Mouse (Mus musculus) forebrain, embryonic 15.5 days (tissue): ENCODE results near the gene Snx32. TPM values are rescaled to one million over a fixed set of nuclear protein-coding genes. Genes with fewer than 3 reads are reported as not detected.
A peak's percentile ranks its signal among the peaks of the same experiment; 100 is the strongest.

ENCODE experiments used
- ATAC-seq: fragments of 200-750 bp; cut with Nextera tagmentation; replicated peaks from 2 replicates; pipeline ENCODE4 v1.8.0; 2017; ENCODE audit warnings: mild to moderate bottlenecking, moderate TSS enrichment, moderate library complexity
- H3K27ac ChIP-seq: fragments of 300-500 bp; sonication (generic); replicated peaks from 2 replicates; pipeline ENCODE4 v1.5.1; 2015; ENCODE audit warnings: mild to moderate bottlenecking, inconsistent platforms
- H3K27me3 ChIP-seq: fragments of 300-500 bp; sonication (generic); 2 replicates; pipeline ENCODE4 v1.6.1; 2015; ENCODE audit warnings: inconsistent platforms
- H3K36me3 ChIP-seq: fragments of 300-500 bp; sonication (generic); 2 replicates; pipeline ENCODE4 v1.6.1; 2015; ENCODE audit warnings: mild to moderate bottlenecking, inconsistent platforms
- H3K4me1 ChIP-seq: fragments of 300-500 bp; sonication (generic); 2 replicates; pipeline ENCODE4 v1.6.1; 2015; ENCODE audit warnings: inconsistent platforms
- H3K4me2 ChIP-seq: fragments of 300-500 bp; sonication (generic); replicated peaks from 2 replicates; pipeline ENCODE4 v1.6.1; 2015; ENCODE audit warnings: mild to moderate bottlenecking, inconsistent platforms
- H3K4me3 ChIP-seq: fragments of 300-500 bp; sonication (generic); 2 replicates; pipeline ENCODE4 v1.5.1; 2015; ENCODE audit warnings: mild to moderate bottlenecking, inconsistent platforms
- H3K9ac ChIP-seq: fragments of 300-500 bp; sonication (generic); replicated peaks from 2 replicates; pipeline ENCODE4 v1.6.1; 2015; ENCODE audit warnings: mild to moderate bottlenecking, inconsistent platforms
- H3K9me3 ChIP-seq: fragments of 300-500 bp; sonication (generic); 2 replicates; pipeline ENCODE4 v1.6.1; 2016; ENCODE audit warnings: inconsistent platforms
- WGBS: fragments of 180-500 bp; shearing (Covaris S2); methylation state at CpG from one replicate; pipeline ENCODE4 v1.1.7; 2015; ENCODE audit warnings: mixed read lengths; 5-methylcytosine and 5-hydroxymethylcytosine counted together
- polyA plus RNA-seq: library from polyadenylated mRNA; unstranded; fragments of >200 nt; fragmentation: Nextera tagmentation; extraction: Ambion mirVana; gene quantifications from 2 replicates; pipeline ENCODE4 v1.2.1, GENCODE M21; 2015

Gene Snx32
- polyA plus RNA-seq, 1 experiment from 2014 or later = 72.8 TPM

GRCm38 (mm10) chr19:5473720-5474119 is 36.6 kb downstream of the Snx32 start, which contains the start of gene Efemp2:
TSS of gene Efemp2 (plus strand) at chr19:5473954.
- peak within 1 kb of the TSS; percentile 67 for H3K9ac ChIP-seq
- no peaks in the 10 kb centered on the region for H3K36me3 ChIP-seq
- peak within 1 kb of the TSS; percentile 94 for H3K4me2 ChIP-seq
- peak; percentile 49; the same call in 1 of the 2 replicates for ATAC-seq
- H3K4me3 ChIP-seq = peak within 1 kb of the TSS; percentile 63
- 1% methylated on average over 22 of the region's 22 CpGs for WGBS
- peaks cover 26% of the 10 kb centered on the region for H3K4me1 ChIP-seq
- H3K9me3 ChIP-seq = no peaks in the 10 kb centered on the region
- H3K27me3 ChIP-seq = no peaks in the 10 kb centered on the region
- peak within 1 kb of the TSS; percentile 54 for H3K27ac ChIP-seq

DNA sequence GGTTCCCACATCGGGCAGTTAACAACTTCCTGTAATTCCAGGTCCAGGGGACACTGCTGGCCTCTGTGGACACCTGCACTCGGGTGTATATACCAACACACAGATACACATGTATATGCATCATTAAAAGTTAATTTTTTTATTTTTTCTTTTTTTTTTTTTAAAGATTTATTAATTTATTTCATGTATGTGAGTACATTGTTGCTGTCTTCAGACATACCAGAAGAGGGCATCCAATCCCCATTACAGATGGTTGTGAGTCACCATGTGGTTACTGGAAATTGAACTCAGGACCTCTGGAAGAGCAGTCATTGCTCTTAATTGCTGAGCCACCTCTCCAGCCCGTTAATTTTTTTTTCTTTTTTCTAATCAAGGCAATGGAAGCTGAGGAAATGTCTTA is 37.5 kb downstream of the Snx32 start:
- H3K4me1 ChIP-seq = peaks cover 26% of the 10 kb centered on the region
- H3K9me3 ChIP-seq = no peaks in the 10 kb centered on the region
- no peak overlapping the region for H3K9ac ChIP-seq
- H3K27ac ChIP-seq = no peak overlapping the region
- peaks cover under 1% of the 10 kb centered on the region; the same call in 1 of the 2 replicates for H3K36me3 ChIP-seq
- no peak overlapping the region for H3K4me3 ChIP-seq
- 82% methylated on average over 3 of the region's 3 CpGs for WGBS
- no peak for ATAC-seq
- no peaks in the 10 kb centered on the region for H3K27me3 ChIP-seq
- H3K4me2 ChIP-seq = no peak overlapping the region

- no peaks in the 10 kb centered on the region for H3K27me3 ChIP-seq
- 40% methylated on average over 5 of the region's 5 CpGs for WGBS
- H3K9me3 ChIP-seq = no peaks in the 10 kb centered on the region
These were observed 38.5 kb downstream of the Snx32 start for GRCm38 (mm10) chr19:5471846-5472245.

GRCm38 (mm10) chr19:5468374-5468773 is 42.0 kb downstream of the Snx32 start, which contains the start of gene Ctsw:
TSS of gene Ctsw (minus strand) at chr19:5468507.
- no peak within 1 kb of the TSS for H3K4me3 ChIP-seq
- H3K9ac ChIP-seq = no peak within 1 kb of the TSS
- H3K36me3 ChIP-seq = peaks cover 40% of the 10 kb centered on the region
- WGBS = 63% methylated on average over 5 of the region's 5 CpGs
- peaks cover 15% of the 10 kb centered on the region for H3K4me1 ChIP-seq
- H3K27ac ChIP-seq = no peak within 1 kb of the TSS
- no peaks in the 10 kb centered on the region for H3K27me3 ChIP-seq
- ATAC-seq = no peak
- H3K4me2 ChIP-seq = no peak within 1 kb of the TSS
- H3K9me3 ChIP-seq = no peaks in the 10 kb centered on the region

More at GRCm38 (mm10) chr19:5471846-5472245, 38.5 kb downstream of the Snx32 start:
- Histone ChIP-seq H3K4me1 (peaks cover 26% of the 10 kb centered on the region), H3K9ac (no peak overlapping the region), H3K27ac (no peak overlapping the region), H3K36me3 (peaks cover 11% of the 10 kb centered on the region), H3K4me2 (no peak overlapping the region), H3K4me3 (no peak overlapping the region)
- ATAC-seq = no peak

- ATAC-seq = no peak
- Histone ChIP-seq H3K27ac (no peak overlapping the region), H3K9ac (no peak overlapping the region), H3K36me3 (peaks cover 51% of the 10 kb centered on the region), H3K27me3 (no peaks in the 10 kb centered on the region), H3K4me3 (no peak overlapping the region), H3K4me2 (no peak overlapping the region), H3K9me3 (no peaks in the 10 kb centered on the region), H3K4me1 (peaks cover 15% of the 10 kb centered on the region)
- WGBS = 89% methylated on average over 6 of the region's 6 CpGs
These were observed 43.3 kb downstream of the Snx32 start for GRCm38 (mm10) chr19:5466916-5467500.

DNA sequence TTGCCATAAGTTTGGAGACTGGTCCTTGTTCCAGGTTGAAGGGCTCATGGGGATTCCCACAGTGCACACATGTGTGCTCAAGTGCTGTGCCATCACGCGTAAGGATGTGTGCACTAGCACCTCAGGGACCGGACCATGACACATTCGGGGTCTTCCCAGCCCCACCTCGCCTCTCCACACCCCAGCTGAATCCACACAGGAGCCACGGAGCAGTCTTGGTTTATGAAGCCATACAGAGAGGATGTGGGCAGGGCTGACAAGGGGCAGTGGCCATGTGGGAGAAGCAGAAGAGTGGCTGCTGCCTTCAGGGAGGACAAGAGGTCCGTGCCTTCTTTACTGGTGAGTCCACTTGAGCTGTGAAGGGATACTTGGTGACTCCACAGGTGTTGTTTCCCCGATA is 45.3 kb downstream of the Snx32 start:
- Histone ChIP-seq H3K9ac (no peak overlapping the region), H3K9me3 (no peaks in the 10 kb centered on the region), H3K4me3 (no peak overlapping the region), H3K36me3 (peaks cover 51% of the 10 kb centered on the region), H3K27me3 (no peaks in the 10 kb centered on the region), H3K4me1 (peaks cover 28% of the 10 kb centered on the region), H3K4me2 (no peak overlapping the region), H3K27ac (no peak overlapping the region)
- 96% methylated on average over 8 of the region's 8 CpGs for WGBS
- ATAC-seq = no peak

DNA sequence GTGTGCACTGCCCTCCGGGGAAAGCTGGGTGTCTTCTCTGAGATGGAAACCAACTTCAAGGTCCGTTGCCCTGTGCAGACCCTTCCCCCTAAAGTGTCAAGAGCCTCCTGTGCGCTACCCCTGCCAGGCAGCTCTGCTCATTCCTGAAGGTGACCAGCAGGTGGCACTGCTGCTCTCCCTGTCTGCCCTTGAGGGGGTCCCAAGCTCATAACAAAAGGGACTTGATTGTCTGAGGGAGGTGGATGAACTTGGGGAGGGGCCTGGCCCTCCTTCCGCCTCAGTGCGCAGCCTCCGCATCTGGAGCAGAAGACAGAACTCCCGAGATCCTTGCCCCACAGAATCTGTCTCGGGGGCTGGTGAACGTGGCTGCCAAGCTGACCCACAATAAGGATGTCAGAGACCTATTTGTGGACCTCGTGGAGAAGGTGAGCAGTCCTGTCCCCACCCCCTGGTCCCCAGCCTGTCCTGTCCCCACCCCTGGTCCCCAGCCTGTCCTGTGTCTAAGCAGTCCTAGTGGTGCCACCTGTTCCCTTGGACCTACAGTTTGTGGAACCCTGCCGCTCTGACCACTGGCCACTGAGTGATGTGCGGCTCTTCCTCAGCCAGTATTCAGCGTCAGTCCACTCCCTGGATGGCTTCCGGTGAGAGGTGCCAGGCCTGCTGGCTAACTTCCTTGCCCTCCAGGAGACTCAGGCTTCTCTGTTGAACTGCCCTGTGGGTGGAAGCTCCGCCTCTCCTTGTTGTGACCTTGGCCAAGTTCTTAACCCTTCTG is 46.4 kb downstream of the Snx32 start:
- Histone ChIP-seq H3K9me3 (no peaks in the 10 kb centered on the region), H3K27ac (peak overlapping the region; percentile 60), H3K4me1 (peaks cover 31% of the 10 kb centered on the region), H3K36me3 (peaks cover 51% of the 10 kb centered on the region), H3K4me2 (peak overlapping the region; percentile 43), H3K9ac (peak overlapping the region; percentile 45), H3K4me3 (peak overlapping the region; percentile 26), H3K27me3 (0 out of 2 replicates have a peak, but pooled peaks cover 3% of the 10 kb centered on the region)
- ATAC-seq = peak; percentile 42; the same call in 1 of the 2 replicates
- 34% methylated on average over 15 of the region's 15 CpGs for WGBS

DNA sequence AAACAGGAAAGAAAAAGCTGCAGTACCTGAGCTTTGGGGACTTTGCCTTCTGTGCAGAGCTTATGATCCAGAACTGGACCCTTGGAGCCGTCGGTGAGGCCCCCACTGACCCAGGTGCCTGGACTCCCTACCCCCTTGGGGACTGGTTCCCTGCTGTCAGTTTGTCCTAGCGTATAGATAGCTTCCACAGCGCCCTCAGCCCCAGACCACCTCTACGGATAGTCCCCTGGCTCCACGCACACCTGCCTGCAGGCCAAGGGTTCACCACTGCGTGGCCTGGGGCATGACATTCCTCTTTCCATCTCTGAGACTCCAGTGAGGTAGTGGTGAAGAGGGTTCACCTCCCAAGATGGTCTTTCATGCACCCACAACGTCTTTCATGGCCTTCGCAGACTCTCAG is 47.1 kb downstream of the Snx32 start:
- Histone ChIP-seq H3K9ac (no peak overlapping the region), H3K27ac (no peak overlapping the region), H3K27me3 (0 out of 2 replicates have a peak, but pooled peaks cover 7% of the 10 kb centered on the region), H3K4me1 (peaks cover 35% of the 10 kb centered on the region), H3K4me3 (no peak overlapping the region), H3K4me2 (no peak overlapping the region), H3K9me3 (no peaks in the 10 kb centered on the region), H3K36me3 (peaks cover 51% of the 10 kb centered on the region)
- 91% methylated on average over 9 of the region's 9 CpGs for WGBS
- no peak for ATAC-seq

GRCm38 (mm10) chr19:5461411-5461810 is 48.9 kb downstream of the Snx32 start:
- Histone ChIP-seq H3K27me3 (0 out of 2 replicates have a peak, but pooled peaks cover 9% of the 10 kb centered on the region), H3K4me3 (peak overlapping the region; percentile 75), H3K9me3 (no peaks in the 10 kb centered on the region), H3K4me1 (peaks cover 44% of the 10 kb centered on the region), H3K9ac (peak overlapping the region; percentile 75), H3K27ac (no peak overlapping the region), H3K4me2 (peak overlapping the region; percentile 93), H3K36me3 (peaks cover 36% of the 10 kb centered on the region)
- ATAC-seq = no peak
- 87% methylated on average over 6 of the region's 6 CpGs for WGBS

DNA sequence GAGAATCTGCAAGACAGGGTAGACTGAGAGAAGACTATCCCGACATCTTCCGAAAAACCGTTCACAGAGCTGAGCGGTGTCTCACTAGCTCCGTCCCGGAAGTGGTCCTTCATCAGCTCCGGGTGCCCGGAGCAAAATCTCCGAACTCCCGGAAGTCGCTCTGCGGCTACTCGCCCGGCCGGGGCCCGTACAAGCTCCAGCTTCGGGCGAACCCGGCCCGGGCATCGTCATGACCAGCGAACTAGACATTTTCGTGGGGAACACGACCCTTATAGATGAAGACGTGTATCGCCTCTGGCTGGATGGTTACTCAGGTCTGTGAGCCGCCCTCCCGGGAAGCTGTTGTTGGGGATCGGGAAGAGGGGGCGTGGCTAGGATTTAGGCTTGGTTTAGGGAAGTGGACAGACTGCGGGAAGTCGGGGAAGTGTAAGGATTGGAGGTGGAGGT is 49.9 kb downstream of the Snx32 start, which contains the start of gene Fibp:
Gene Fibp, plus strand, starts transcription at position 151 of the 447 bp plus-strand sequence.
- 0 out of 2 replicates have a peak, but pooled peaks cover 9% of the 10 kb centered on the region for H3K27me3 ChIP-seq
- H3K9me3 ChIP-seq = no peaks in the 10 kb centered on the region
- peak within 1 kb of the TSS; percentile 75 for H3K4me3 ChIP-seq
- WGBS = under 1% methylated on average over 32 of the region's 32 CpGs
- H3K9ac ChIP-seq = peak within 1 kb of the TSS; percentile 75
- H3K27ac ChIP-seq = peak within 1 kb of the TSS; percentile 82
- peaks cover 53% of the 10 kb centered on the region for H3K4me1 ChIP-seq
- peak within 1 kb of the TSS; percentile 93 for H3K4me2 ChIP-seq
- peaks cover 26% of the 10 kb centered on the region for H3K36me3 ChIP-seq
- ATAC-seq = peak; percentile 49

DNA sequence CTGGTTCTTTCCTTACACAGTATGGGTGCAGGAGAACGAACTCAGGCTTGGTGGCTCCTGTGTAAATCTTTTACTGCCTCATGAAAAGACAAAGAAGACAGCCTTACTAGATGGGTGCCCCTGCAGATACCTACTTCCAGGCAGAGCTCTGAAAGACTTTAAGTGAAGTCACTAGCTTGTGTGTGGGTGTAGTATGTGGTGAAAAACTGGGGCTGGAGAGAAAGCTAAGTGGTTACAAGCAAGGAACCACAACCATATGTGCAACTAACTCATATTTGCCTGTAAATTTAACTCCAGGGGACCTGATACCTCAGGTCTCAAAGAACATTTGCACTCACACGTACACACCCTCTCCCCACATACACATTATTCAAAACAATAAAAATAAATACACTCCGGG is 50.4 kb downstream of the Snx32 start:
- ATAC-seq = no peak
- peak overlapping the region; percentile 82 for H3K27ac ChIP-seq
- 27% methylated on average over 3 of the region's 3 CpGs for WGBS
- peaks cover 20% of the 10 kb centered on the region for H3K36me3 ChIP-seq
- H3K4me1 ChIP-seq = peaks cover 57% of the 10 kb centered on the region
- H3K9ac ChIP-seq = peak overlapping the region; percentile 75
- 0 out of 2 replicates have a peak, but pooled peaks cover 9% of the 10 kb centered on the region for H3K27me3 ChIP-seq
- H3K9me3 ChIP-seq = no peaks in the 10 kb centered on the region
- H3K4me3 ChIP-seq = peak overlapping the region; percentile 75
- H3K4me2 ChIP-seq = peak overlapping the region; percentile 93

GRCm38 (mm10) chr19:5459019-5459418 is 51.3 kb downstream of the Snx32 start:
- no peak for ATAC-seq
- H3K4me3 ChIP-seq = no peak overlapping the region
- no peaks in the 10 kb centered on the region for H3K9me3 ChIP-seq
- H3K4me2 ChIP-seq = no peak overlapping the region
- H3K4me1 ChIP-seq = peaks cover 52% of the 10 kb centered on the region
- 0 out of 2 replicates have a peak, but pooled peaks cover 9% of the 10 kb centered on the region for H3K27me3 ChIP-seq
- H3K36me3 ChIP-seq = peaks cover 13% of the 10 kb centered on the region; the same call in 1 of the 2 replicates
- no peak overlapping the region; the same call in 1 of the 2 replicates for H3K27ac ChIP-seq
- H3K9ac ChIP-seq = no peak overlapping the region
- WGBS = 62% methylated on average over 7 of the region's 7 CpGs
